Mouse (Mus musculus) MEL-GATA-1-ER (cell line): ENCODE results near the gene Lingo3.
A peak's percentile ranks its signal among the peaks of the same experiment; 100 is the strongest.
"Not testable (repeated sequence)": the region's sequence is repeated elsewhere in the genome, so short reads cannot be mapped to it uniquely, and the experiment has no call there.

Experiments
- DNase-seq: peaks from one replicate; pipeline ENCODE4 v3.0.0-alpha.2; 2012; ENCODE audit warnings: low read depth; ENCODE audit errors: extremely low read depth

Gene Lingo3

DNA sequence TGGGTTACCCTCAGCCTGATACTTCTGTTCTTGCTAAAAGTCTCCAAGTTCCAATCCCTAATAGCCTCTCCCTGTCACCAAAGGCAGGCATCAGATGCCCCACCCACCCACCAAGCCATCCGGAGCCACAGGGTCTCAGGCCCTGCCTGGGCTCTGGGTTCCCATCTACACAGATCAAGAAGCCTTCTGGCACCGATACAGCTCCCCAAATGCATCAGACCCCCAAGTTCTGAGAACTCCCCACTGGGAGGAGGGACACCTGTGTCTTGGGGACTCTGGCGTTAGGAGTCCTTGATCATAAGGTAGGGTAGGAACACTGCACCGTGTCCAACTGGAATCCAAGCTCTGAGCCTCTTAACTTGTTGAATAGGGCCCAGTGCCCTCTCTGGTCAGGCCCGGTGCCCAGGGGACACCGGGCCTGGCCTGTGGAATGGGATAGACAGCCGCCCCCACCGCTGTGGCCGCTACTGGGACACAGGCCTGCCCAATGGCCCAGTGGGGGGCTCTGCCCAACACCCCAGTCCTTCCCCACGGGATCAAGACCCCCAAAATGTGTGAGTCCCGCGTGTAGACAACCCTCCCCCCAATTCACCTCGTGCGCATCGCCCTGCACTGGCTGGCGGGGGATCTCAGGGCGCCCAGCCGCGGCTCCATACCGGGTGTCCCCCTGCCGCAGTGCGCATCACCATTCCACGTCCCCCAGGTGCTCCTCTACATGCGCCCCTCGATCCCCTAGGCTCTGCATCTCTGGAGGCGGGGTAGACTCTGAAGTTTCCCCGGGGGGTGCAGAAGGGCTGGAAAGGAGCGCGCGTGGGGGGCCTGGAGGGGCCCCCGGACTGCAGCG lies 530 bp downstream of the Lingo3 start:
- no peak for DNase-seq

DNA sequence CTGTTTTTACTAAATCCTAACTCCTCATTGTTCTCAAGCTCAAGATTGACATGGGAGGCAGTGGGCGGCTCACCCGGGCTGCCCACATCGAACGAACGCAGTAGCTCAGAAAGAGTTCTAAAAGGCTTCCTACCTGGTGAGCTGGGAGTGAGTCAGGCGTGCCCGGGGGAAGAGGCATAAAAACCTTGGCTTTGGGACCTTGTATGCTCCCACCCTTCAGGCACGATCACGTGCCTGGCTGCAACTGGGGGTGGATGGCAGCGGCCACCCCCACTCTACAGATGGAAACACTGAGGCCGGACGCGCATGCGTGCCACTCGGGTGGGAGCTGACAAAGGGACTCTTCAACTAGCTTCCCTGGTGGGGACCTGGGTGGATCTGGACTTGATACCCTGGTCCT lies 1.5 kb downstream of the Lingo3 start:
- DNase-seq = no peak

DNA sequence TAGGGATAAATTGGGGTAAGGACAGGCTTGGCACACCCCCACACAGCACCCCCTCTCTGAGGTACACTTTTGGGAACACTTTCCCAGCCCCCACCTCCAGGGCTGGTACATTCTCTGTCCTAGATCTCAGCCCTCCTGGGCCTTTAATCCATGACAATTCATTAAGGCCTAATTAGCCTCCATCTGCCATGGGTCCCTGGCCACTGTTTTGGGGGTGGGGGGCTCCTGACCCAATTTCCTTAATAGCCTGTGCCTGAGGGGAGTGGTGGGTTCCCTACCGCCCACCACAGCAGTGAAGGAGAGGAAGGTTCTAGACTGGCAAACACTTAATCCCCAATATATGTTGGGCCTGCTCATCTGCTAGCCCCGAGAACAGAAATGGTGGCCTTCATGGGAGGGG lies 2.2 kb downstream of the Lingo3 start:
- DNase-seq = no peak

DNA sequence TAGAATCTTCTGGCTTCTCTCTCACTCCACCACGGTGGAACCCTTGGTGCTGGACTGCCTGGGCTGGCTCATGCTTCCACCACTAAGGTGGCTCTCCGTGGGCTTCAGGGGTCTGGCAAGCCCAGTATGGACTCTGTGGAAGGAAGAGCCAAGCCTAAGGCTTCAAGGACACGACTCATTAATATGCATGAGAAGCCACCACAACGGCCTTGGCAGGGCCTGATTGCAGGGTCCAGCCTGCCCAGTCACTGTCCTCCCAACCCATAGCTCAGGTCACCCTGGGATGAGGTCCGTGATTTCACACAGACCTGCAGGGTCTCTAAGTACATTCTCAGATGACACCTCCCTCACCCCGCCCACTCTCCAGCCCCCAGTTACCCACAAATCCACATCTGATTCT lies 4.0 kb downstream of the Lingo3 start:
- DNase-seq = no peak

DNA sequence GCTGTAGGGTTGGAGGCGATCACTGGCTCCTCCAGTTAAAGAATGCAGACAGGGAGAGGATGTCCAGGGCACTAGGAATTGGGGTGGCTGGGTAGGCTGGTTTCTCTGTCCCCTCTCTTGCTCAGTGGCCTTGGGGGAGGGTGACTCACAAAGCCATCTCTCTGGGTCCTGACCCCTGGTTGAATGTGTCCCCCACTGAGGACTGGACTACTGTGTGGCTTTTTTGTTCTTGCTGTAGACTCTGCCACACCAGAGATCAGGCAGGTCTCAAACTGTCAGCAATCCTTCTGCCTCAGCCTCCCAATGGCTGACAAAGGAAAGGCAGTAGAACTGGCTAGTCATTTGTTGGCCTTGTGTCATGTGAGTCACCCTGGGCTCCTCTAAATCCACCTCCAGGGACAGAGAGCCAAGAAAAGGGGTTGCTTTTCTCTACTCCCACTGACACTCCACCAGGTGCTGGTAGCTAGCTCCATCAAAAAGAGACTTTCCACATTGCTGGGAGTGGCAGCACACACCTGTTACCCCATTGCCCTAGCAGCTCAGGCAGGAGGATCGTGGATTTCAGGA lies 5.4 kb downstream of the Lingo3 start:
- DNase-seq = no peak

DNA sequence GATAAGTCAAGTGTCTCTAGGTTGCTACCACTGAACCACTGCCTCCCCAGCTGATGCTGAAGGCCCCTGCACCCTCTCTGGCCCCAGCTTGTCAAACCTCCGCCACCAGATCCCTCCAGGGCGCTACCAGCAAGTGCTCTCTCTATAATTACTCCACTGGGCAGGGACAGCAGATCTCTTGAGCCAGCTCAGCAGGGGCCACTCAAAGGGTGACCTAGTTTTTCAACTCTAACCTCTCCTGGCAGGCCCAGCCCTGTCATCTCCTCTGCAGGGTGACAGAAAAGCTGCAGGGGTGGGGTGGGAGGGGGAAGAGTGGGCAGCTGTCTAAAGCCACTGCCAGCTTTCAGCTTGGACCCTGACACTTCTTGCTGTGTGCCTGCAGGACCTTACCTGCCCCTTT lies 6.0 kb downstream of the Lingo3 start:
- DNase-seq = no peak

DNA sequence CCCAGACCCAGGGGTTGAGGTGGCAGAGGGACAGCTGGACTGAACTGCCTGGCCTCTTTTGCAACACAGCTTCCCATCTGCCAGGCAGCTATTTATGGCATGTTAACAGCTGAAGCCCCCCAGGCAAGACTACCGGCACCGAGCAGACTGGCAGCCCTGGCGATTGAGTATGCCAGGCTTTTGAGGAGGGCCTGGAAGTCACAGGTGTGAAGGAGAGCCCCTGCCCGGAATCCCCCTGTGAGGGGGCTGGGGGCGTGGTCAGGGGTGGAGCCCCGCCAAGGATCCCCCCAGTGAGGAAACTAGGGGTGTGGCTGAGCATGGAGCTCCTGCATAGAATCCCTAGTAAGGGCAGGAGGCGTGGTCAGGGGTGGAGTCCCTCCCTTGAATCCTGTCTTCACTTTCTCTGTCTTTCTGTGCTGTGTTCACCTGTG lies 6.9 kb downstream of the Lingo3 start:
- no peak for DNase-seq

DNA sequence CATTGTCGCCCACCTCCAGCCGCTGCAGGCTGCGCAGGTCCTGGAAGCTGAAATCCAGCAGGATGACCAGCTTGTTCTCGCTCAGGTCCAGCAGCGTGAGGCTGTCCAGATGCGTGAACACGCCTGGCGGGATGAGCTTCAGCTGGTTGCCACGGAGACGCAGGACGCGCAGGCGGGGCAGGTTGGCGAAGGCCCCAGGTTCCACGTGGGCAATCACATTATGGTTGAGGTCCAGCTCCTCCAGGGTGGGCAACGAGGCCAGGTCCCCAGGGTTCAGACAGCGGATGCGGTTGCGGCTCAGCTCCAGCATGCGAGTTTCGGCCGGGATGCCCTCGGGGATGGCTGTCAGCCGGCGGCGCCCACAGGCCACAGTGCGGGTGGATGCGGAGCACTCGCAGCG lies 8.2 kb downstream of the Lingo3 start:
- no peak for DNase-seq

DNA sequence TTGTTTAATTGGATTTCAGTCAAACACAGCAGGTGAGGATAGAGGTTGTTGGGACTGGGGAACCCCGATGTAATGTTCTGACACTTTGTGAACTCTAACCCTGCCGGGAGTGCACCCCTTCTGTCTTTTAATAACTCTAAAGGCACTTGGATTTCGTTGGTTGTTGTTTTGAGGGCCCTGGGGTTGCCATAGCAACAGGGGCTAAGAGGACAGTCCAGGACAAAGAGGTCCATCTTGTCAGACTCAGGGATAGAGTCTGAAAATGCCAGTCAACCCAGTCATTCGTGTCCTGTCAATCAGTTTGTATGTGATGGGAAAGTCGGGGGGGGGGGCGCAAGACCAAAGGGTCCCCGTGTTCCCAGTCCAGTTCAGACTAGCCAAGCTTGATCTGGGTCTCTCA lies 11.0 kb downstream of the Lingo3 start:
- DNase-seq = no peak

DNA sequence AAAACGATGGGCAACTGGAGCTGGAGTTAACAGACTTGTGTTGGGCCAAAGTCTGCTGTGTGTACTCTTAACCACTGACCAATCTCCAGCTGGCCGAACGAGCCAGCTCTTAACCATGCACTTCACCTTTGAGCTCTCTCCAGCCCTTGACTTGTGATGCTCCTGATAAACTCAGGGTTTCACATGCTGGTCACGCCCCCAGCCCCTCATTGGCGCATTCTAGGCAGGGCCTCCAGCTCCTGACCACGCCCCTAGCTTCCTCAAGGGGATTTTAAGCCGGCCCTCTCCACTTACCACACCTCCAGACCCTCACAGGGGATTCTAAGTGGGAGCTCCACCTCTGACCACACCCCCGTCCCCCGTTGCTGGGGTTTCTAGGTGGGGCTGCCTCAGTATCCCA lies 12.7 kb downstream of the Lingo3 start:
- DNase-seq = no peak

DNA sequence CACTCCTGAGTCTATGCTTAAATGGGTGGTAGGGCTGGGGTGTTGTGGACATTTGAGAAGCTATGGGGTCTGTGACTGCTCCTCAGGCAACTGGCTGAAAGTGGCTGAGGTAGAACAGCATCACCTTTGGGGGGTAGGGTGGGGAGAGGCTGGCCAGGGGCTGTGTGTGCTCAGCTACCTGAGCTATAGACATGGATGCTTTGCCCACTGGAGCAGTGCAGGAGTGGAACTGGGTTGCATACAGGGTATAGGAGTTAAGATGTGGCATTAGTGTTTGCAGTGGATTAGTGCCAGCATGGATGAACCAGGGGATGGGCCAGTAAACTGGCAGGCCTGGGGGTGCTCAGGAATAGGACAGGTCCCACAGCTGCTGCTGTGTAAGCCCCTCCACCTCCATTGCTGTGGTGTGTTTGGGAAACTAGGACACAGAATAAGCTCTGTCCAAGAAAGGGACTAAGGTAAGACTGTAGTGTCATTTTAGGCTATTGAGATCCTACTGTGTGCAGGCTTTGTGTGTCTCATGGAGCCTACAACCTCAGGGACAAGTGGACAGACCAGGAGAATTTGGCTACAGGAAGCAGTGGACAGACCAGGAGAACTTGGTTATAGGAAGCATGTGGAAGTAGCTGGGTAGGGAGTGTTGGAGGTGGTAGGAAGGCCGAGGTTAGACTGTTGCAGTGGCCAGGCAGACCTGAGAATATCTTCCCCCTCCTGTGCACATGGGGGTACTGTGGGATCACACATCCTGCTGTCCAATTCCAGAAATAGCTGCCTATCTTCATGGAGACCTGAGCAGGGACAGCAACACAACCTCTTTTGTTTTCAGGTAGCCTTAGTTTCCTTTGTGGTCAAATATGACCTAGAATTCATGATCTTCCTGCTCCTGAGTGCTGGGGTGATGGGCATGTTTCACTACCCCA lies 14.2 kb downstream of the Lingo3 start:
- no peak for DNase-seq

DNA sequence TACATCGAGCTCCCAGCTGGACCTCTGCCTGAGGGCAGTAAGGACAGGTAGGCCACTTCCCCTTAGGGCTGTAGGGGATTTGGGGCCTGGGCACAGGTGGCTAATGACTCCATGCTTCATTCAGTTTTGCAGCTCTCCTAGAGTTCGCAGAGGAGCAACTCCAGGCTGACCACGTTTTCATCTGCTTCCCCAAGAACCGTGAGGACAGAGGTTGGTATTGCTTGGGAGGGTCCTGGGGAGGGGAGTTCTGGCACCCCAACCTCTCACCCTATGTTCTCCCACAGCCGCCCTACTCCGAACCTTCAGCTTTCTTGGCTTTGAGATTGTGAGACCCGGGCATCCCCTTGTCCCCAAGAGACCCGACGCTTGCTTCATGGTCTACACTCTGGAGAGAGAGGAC lies 15.3 kb downstream of the Lingo3 start:
- not testable (repeated sequence) for DNase-seq

DNA sequence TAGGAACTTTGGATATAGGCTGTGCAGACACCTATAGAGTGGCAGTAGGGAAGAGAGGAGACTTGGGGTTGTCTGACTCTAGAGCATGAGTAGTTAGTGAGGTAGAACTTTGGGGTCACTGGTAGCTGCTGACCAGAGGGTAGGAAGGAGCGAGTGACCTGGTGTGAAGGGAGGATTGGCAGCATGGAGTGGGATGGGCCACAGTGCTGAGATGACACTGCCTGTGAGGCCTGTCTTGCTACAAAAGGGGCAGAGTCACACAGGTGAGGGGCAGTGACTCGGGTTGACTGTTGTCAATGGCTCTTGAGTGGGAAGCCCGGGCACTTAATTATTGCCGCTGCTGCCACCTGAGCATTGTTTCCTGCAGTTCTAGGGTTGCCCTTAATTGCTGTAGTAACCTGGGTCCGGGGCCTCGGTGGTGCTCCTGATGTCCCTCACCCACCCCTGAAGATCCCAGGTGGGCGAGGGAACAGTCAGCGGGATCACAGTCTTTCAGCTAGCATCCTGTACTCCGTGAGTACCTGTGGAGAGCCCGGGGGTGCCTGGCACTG lies 15.9 kb downstream of the Lingo3 start:
- DNase-seq = no peak

DNA sequence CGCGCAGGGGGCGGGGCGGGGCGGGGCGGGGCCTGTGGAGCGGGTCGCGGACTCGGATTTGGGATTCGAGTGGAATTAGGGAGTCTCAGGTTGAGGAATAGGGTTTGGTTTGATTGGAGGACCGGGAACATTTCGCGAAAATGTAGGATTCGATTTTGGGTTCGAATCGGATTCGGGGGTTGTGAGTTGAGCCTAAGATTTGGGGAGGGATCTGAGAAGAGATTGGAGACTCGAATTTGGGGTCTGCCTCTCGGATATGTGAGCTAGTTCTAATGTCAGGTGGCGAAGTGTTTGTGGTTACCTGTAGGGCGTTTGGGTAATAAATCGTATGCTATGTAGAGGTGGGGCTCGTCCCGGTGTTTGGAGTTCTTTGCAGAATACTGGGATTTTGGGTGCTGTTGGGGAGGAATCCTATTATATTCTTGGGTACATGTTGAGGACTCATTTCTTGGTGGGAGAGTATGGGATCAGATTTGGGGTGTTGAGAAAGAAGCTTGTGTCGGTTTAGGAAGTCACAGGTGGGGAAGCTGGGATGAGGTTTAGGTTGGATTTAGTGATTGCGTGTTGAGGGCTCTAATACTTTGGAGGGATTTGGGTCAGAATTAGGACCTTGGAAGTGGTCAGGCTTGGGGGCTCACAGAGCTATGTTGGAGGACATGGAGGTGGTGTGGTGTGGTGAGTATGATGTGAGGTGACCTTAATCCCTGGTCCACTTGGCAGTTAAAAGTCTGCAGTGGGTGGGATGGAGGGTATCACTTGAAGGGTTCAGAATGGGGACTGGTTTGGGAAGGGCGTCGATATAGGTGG lies 16.6 kb downstream of the Lingo3 start:
- DNase-seq = no peak

DNA sequence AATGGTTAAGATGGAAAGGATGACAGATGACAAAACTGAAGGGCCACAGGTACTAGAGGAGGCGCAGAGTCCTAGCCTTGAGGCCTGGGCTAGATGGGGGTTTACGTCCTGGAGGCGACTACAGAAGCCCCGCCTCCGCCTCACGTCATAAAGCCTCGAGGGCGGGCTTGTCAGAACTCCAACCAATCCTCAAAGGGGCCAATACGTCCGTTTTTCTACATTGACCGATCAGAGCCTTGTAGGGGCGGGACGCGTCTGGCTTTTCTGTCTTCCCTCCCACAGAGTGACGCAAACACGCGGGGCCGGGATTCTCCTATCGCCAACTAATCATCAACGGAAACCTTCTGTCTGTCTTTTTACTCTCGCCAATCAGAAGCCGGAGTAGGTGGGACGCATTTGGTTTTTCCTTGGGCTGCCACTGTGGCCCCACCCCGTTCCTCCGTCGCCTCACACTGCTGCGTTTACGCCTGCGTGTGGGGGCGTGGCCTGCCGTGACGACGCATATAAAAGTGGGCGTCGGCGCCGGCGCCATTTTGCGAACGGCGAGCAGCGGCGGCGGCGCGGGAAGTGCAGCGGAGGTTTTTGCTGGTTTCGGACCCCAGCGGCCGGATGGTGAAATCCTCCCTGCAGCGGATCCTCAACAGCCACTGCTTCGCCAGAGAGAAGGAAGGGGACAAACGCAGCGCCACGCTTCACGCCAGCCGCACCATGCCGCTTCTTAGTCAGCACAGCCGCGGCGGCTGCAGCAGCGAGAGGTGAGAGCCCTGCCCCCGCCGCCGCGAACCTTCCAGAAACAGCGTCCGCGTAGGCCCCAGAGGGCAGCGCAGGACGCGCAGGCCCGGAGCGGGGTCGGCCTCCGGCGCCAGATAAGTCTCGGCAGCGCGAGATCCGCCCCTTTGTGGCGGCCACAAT lies 17.4 kb downstream of the Lingo3 start, which contains the start of gene Oaz1:
TSS of gene Oaz1 (plus strand) at position 506 of the 912 bp plus-strand sequence.
- DNase-seq = peak; percentile 99

DNA sequence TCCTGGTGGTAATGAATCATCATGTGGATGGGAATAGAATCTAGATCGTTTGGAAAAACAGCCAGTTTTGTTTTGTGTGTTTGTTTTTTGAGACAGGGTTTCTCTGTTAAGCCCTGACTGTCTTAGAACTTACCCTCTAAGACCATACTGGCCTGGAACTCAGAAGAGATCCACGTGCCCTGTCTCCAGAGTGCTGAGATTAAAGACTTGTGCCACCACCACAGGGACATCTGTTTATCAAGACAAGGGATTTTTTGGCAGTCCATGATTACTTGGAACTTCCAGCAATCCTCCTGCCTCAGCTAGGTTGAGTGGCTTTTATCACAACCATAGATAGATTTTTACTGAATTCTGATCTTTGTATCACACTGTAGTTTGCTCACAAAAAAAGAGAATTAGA lies 19.0 kb downstream of the Lingo3 start:
- no peak for DNase-seq

DNA sequence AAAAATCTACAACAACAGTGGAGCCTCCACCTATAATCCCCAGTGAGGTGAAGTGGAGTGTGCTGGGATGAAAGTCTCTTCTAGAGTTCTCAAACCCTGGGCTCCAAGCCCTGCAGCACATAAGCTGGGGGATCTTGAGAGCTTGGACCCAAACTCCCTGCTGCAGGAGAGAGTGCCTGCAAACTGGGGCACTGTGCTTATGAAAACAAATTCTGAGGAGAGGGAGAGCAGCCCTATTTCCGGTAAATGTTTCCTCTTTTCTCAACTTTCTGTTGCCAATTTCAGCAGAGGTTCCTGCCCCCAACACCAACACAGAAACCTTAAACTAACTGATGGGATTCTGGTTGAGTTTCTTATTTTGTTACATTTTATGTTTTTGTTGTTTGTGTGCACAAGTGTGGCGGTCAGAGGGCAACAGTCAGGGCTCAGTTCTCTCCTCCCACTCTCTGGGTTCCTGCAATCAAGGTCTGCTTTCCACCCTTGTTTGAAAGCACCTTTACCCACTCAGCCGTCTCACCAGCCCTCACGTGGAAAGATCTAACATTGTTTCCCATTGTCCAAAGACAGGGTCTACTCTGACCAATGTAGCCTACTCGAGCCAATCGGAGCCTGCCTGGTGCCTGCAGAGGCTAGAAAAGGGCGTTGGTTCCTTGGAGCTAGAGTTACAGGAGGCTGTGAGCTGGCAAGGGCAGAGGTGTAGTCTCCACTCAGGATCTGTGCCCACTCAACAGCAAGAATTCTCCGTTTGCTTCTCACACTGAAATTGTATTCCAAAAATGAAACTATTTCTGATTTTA lies 19.8 kb downstream of the Lingo3 start:
- DNase-seq = no peak

DNA sequence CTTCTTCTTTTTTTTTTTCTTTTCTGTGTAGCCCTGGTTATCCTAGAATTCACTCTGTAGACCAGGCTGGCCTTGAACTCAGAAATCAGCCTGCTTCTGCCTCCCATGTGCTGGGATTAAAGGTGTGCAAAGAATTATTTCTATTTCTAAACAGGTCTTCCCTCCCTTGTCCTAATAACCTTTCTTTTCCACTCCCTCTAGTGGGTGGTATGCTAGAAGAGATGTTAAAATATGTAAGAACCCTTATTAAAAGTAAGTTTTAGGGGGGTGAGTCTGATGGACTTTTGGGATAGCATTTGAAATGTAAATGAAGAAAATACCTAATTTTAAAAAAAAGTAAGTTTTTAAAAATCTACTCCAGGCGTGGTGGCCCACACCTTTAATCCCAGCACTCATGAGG lies 20.5 kb downstream of the Lingo3 start:
- DNase-seq = no peak

DNA sequence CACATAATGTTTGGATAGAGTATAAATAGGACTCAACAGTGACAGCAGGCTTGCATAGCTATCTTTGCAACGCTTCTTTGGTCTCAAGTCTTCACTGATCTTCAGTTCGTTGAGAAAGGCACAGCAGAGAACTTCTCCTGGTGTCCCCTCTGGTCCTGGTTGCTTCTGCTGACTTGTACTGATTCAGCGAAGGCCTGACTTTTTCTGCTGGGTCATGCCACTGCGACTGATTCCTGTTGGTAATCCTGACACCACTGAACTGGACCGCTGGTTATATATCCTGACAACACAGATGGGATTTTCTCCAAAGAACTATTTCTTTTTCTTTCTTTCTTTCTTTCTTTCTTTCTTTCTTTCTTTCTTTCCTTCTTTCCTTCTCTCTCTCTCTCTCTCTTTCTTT lies 21.3 kb downstream of the Lingo3 start:
- no peak for DNase-seq
